In the genomic region with DNA sequence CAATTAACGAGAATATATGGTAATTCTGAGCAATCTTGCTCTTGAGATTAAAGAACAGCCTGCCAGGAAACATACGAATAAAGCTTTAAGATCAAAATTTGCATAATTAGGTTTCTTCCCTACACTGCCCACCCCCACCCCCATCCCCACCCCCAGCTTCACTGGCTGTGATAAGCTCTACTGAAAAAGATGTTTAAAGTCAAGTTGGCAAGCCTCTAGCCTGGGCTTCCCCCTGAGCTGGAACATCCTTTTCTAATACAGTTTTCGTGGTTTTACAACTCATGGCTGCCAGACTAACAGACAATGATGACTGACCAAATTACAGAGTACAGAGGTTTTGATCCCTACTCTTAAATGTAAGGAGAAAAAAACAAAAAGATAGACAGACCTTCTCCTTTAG, we compare ENCODE assay signal across 13 mouse cellular contexts.
"Had no signal": no experiment of that assay in that cellular context is flagged by ENCODE, and none has a peak within 500 bp of the region (broad histone marks: within the 10 kb centered on the region; RNA-seq: fewer than 3 reads in every experiment).

No protein-coding gene starts in this region.

- H3K9ac ChIP-seq: neural tube, embryonic 12.5 days had no signal

- H3K4me2 ChIP-seq: neural tube, embryonic 12.5 days had no signal

- H3K4me3 ChIP-seq: limb, embryonic 10.5 days; midbrain, embryonic 10.5 days; myocyte; neural tube, embryonic 12.5 days had no signal

- ATAC-seq: lung, postnatal 0 days had no signal

- H3K36me3 ChIP-seq: limb, embryonic 10.5 days; midbrain, embryonic 10.5 days; neural tube, embryonic 12.5 days had no signal

- H3K4me1 ChIP-seq: midbrain, embryonic 10.5 days; neural tube, embryonic 12.5 days had no signal

- DNase-seq: kidney, adult 2 months; kidney, postnatal 25 days; layer of hippocampus, postnatal 36 days; lung, adult 2 months; lung, postnatal 4 days; midbrain, embryonic 14.5 days; thymus, postnatal 4 days had no signal

- H3K27ac ChIP-seq: limb, embryonic 10.5 days; midbrain, embryonic 10.5 days; neural tube, embryonic 12.5 days; stomach, postnatal 0 days had no signal

- H3K27me3 ChIP-seq: neural tube, embryonic 12.5 days had no signal

- H3K9me3 ChIP-seq: limb, embryonic 10.5 days; midbrain, embryonic 10.5 days; neural tube, embryonic 12.5 days had no signal
